Mouse (Mus musculus) C2C12 (cell line): ENCODE data around the gene Sh2d1b2.

Experiments
- CTCF ChIP-seq: IDR thresholded peaks from one replicate; pipeline ENCODE4 v1.5.1; 2011; ENCODE audit not compliant: control insufficient read depth, insufficient read depth, insufficient read length
- MAX ChIP-seq: IDR thresholded peaks from one replicate; pipeline ENCODE4 v1.6.1; 2011; ENCODE audit warnings: mild to moderate bottlenecking, control low read depth
- MYOD1 ChIP-seq: IDR thresholded peaks from one replicate; pipeline ENCODE4 v1.6.1; 2011; ENCODE audit warnings: low read depth; ENCODE audit not compliant: control insufficient read depth, insufficient read length
- MYOG ChIP-seq: IDR thresholded peaks from one replicate; pipeline ENCODE4 v1.6.1; 2011; ENCODE audit not compliant: control insufficient read depth, insufficient read length; ENCODE audit errors: extremely low read depth
- USF1 ChIP-seq: IDR thresholded peaks from one replicate; pipeline ENCODE4 v1.6.1; 2011; ENCODE audit warnings: low read depth, mild to moderate bottlenecking, control low read depth, moderate library complexity

DNA sequence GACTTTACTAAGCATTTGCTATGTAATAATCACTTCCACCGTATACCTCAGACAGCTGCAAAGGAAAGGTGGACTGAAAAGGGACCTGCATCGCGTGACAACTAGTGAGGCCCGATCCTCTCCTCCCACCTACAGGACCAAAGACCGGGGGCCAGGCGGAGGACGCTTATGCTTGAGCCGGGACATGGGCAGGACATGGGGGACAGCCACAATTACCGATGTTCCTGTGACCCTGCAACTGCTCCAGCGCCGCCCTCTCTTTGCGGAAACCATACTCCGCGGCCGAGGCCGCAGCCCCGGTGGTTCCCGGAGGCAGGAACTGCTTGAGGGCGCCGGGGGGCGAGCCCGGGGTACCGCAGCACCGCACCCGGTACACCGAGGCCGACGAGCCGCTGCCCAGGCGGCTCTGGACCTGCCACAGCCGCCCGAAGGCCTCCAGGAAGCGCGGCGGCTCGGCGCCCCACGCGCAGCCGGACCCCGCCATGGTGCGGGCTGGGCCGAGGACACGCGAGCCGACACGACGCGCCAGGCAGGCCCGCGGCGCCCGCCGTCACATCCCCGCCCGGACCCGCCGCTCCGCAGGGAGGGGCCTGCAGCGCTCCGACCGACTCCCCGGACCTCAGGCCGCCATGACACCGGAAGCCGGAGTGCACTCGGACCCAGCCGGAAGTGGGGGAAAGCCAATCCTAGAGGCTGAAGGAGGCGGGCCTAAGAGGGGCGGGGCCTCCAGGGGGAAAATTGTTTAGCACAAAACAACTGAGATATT lies 17.6 kb upstream of the Sh2d1b2 start, which contains the start of gene Uhmk1:
- no peak for TF ChIP-seq CTCF
- no peak for TF ChIP-seq MYOG
- TF ChIP-seq USF1, result no peak
- TF ChIP-seq MYOD1, result no peak
- no peak for TF ChIP-seq MAX
